Mouse (Mus musculus) liver, embryonic 16.5 days (tissue): ENCODE measurements at regions not wholly inside any gene's neighbourhood (a gene's known extent, or its start where the extent isn't known, plus 50 kb on each side); places are given as distances from the start of the nearest gene placed in this dataset.

Experiments used
- ATAC-seq: fragments of 200-750 bp; cut with Nextera tagmentation; 2 replicates; pipeline ENCODE4 v1.8.0; 2017; ENCODE audit warnings: low read depth, mild to moderate bottlenecking, moderate number of reproducible peaks, moderate library complexity
- H3K27ac ChIP-seq: fragments of 300-500 bp; sonication (generic); 2 replicates; pipeline ENCODE4 v1.5.1; 2014; ENCODE audit warnings: mild to moderate bottlenecking, low read length
- H3K27me3 ChIP-seq: fragments of 300-500 bp; sonication (generic); 2 replicates; pipeline ENCODE4 v1.6.1; 2014; ENCODE audit warnings: low read depth, low read length, mixed read lengths; ENCODE audit not compliant: control insufficient read depth, insufficient read depth
- H3K36me3 ChIP-seq: fragments of 300-500 bp; sonication (generic); 2 replicates; pipeline ENCODE4 v1.6.1; 2014; ENCODE audit warnings: mild to moderate bottlenecking; ENCODE audit not compliant: control insufficient read depth, insufficient read depth
- H3K4me1 ChIP-seq: fragments of 300-500 bp; sonication (generic); 2 replicates; pipeline ENCODE4 v1.6.1; 2014; ENCODE audit warnings: low read depth, low read length, mixed read lengths; ENCODE audit not compliant: control insufficient read depth
- H3K4me2 ChIP-seq: fragments of 300-500 bp; sonication (generic); 2 replicates; pipeline ENCODE4 v1.6.1; 2014; ENCODE audit warnings: low read depth, low read length, mixed read lengths
- H3K4me3 ChIP-seq: fragments of 300-500 bp; sonication (generic); 2 replicates; pipeline ENCODE4 v1.5.1; 2014; ENCODE audit warnings: low read depth, mild to moderate bottlenecking, low read length
- H3K9ac ChIP-seq: fragments of 300-500 bp; sonication (generic); 2 replicates; pipeline ENCODE4 v1.6.1; 2014; ENCODE audit warnings: low read depth, low read length
- H3K9me3 ChIP-seq: fragments of 300-500 bp; sonication (generic); replicated peaks from 2 replicates; pipeline ENCODE4 v1.6.1; 2016; ENCODE audit warnings: low read length; ENCODE audit not compliant: control insufficient read depth
- WGBS: fragments of 180-500 bp; shearing (Covaris S2); extraction: QIAGEN DNeasy Blood & Tissue Kit; methylation state at CpG from one replicate; pipeline ENCODE4 v1.1.7; 2014; ENCODE audit not compliant: insufficient replicate concordance; 5-methylcytosine and 5-hydroxymethylcytosine counted together

DNA sequence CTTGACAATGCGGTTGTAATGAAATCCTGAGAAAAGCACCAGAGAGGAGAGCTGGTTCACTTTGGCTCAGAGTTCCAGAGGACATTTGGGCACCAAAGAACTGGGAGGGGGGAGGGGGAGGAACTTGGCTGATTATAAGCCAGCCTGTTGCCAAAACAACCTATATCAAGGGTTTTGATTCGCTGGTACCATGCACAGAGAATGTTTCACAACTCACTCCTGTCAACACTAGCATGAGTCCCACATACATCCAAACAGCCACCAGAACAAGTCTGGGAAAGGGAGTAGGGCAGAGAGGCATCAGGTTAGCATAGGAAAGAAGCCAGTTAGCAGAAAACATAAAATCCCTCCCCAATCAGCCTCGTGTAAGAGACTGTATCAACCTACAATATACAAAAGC, 479.3 kb upstream of the Hs6st1 start:
- Histone ChIP-seq H3K27ac (no peak overlapping the region), H3K27me3 (no peaks in the 10 kb centered on the region), H3K9ac (no peak overlapping the region), H3K4me1 (no peaks in the 10 kb centered on the region), H3K9me3 (no peaks in the 10 kb centered on the region), H3K4me2 (no peak overlapping the region), H3K4me3 (no peak overlapping the region), H3K36me3 (no peaks in the 10 kb centered on the region)
- ATAC-seq, result 0 out of 2 replicates have a peak, but pooled peaks have one; percentile 13
- 55% methylated on average over 3 of the region's 3 CpGs for WGBS

GRCm38 (mm10) chr1:35600847-35601246, 467.4 kb upstream of the Hs6st1 start:
- H3K36me3 ChIP-seq, result no peaks in the 10 kb centered on the region
- no peaks in the 10 kb centered on the region for H3K4me1 ChIP-seq
- H3K9ac ChIP-seq, result no peak overlapping the region
- 65% methylated on average over 3 of the region's 3 CpGs for WGBS
- H3K4me2 ChIP-seq, result no peak overlapping the region
- no peaks in the 10 kb centered on the region for H3K9me3 ChIP-seq
- H3K27ac ChIP-seq, result no peak overlapping the region
- no peak for ATAC-seq
- no peak overlapping the region for H3K4me3 ChIP-seq
- no peaks in the 10 kb centered on the region for H3K27me3 ChIP-seq

DNA sequence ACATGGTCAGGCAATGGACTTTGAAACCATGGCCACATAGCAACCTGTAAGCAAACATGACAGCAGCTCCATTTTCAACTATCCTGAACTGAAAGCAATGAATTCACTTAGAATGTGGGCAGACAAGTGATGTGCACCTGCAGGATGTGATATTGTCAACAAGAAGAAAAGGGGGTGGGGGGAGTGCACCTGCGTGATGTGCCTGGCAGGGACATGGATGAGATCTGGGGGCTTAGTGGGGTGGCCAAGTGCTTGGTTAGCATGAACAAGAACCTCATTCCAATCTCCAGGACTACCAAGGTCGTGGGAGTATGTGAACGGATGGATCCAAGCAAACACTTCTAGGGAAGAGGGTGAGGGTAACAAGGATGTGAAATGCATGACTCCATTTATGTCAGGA, 453.1 kb upstream of the Hs6st1 start:
- Histone ChIP-seq H3K27me3 (no peaks in the 10 kb centered on the region), H3K4me1 (no peaks in the 10 kb centered on the region), H3K4me3 (no peak overlapping the region)

GRCm38 (mm10) chr1:35619476-35619875, 448.7 kb upstream of the Hs6st1 start:
- WGBS, result 37% methylated on average over 4 of the region's 4 CpGs
- Histone ChIP-seq H3K9me3 (no peaks in the 10 kb centered on the region), H3K4me3 (no peak overlapping the region), H3K36me3 (no peaks in the 10 kb centered on the region), H3K4me1 (no peaks in the 10 kb centered on the region), H3K4me2 (no peak overlapping the region), H3K9ac (no peak overlapping the region), H3K27me3 (no peaks in the 10 kb centered on the region), H3K27ac (no peak overlapping the region)
- no peak for ATAC-seq

More for the DNA sequence above, 453.1 kb upstream of the Hs6st1 start:
- Histone ChIP-seq H3K27ac (no peak overlapping the region), H3K4me2 (no peak overlapping the region), H3K9ac (no peak overlapping the region), H3K9me3 (no peaks in the 10 kb centered on the region), H3K36me3 (no peaks in the 10 kb centered on the region)
- 43% methylated on average over 3 of the region's 3 CpGs for WGBS
- no peak for ATAC-seq

GRCm38 (mm10) chr1:35642595-35642994, 425.6 kb upstream of the Hs6st1 start:
- Histone ChIP-seq H3K4me2 (no peak overlapping the region), H3K27me3 (no peaks in the 10 kb centered on the region), H3K4me1 (no peaks in the 10 kb centered on the region), H3K9ac (no peak overlapping the region), H3K27ac (no peak overlapping the region), H3K4me3 (no peak overlapping the region), H3K36me3 (no peaks in the 10 kb centered on the region), H3K9me3 (no peaks in the 10 kb centered on the region)
- 23% methylated on average over 7 of the region's 7 CpGs for WGBS
- no peak for ATAC-seq

- Histone ChIP-seq H3K36me3 (no peaks in the 10 kb centered on the region), H3K4me2 (no peak overlapping the region), H3K9me3 (no peaks in the 10 kb centered on the region), H3K27ac (no peak overlapping the region), H3K4me3 (no peak overlapping the region), H3K4me1 (no peaks in the 10 kb centered on the region), H3K27me3 (no peaks in the 10 kb centered on the region), H3K9ac (no peak overlapping the region)
- 53% methylated on average over 13 of the region's 13 CpGs for WGBS
- ATAC-seq, result no peak
Observed at GRCm38 (mm10) chr1:35653119-35653956, 414.9 kb upstream of the Hs6st1 start.

- H3K27me3 ChIP-seq, result no peaks in the 10 kb centered on the region
- H3K9me3 ChIP-seq, result no peaks in the 10 kb centered on the region
- no peaks in the 10 kb centered on the region for H3K36me3 ChIP-seq
- no peak overlapping the region for H3K4me2 ChIP-seq
- no peak overlapping the region for H3K9ac ChIP-seq
- H3K4me3 ChIP-seq, result no peak overlapping the region
- no peaks in the 10 kb centered on the region for H3K4me1 ChIP-seq
- H3K27ac ChIP-seq, result no peak overlapping the region
- ATAC-seq, result no peak
- 60% methylated on average over 4 of the region's 4 CpGs for WGBS
Observed at GRCm38 (mm10) chr1:35663006-35663405, 405.2 kb upstream of the Hs6st1 start.

- WGBS, result 63% methylated on average over 4 of the region's 4 CpGs
Observed at GRCm38 (mm10) chr1:35673524-35673923, 394.7 kb upstream of the Hs6st1 start.

DNA sequence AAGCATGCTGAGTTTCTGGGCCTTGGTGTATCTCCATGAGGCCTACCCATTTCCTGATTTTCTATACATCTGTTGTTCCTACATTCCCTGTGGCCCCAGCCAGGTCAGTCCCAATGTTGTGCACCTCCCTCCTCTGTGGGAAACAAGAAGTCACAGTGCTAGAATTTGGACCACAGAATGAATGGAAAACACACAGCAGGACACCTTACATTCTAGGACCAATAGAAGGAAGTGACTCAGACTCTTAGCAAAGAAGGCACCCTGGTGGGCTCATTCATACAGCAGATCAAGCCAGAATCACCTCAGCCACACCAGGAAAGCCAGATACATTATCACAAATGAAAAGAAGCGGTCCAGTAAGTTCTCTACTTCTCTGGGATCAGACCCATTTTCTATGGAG, 394.2 kb upstream of the Hs6st1 start:
- no peak for ATAC-seq
- no peak overlapping the region for H3K4me2 ChIP-seq
- no peaks in the 10 kb centered on the region for H3K36me3 ChIP-seq
- no peak overlapping the region for H3K9ac ChIP-seq
- no peak overlapping the region for H3K4me3 ChIP-seq
- no peaks in the 10 kb centered on the region for H3K27me3 ChIP-seq
- 75% methylated on average over 1 of the region's 1 CpGs for WGBS
- no peak overlapping the region for H3K27ac ChIP-seq
- H3K4me1 ChIP-seq, result no peaks in the 10 kb centered on the region
- no peaks in the 10 kb centered on the region for H3K9me3 ChIP-seq

More at GRCm38 (mm10) chr1:35673524-35673923, 394.7 kb upstream of the Hs6st1 start:
- Histone ChIP-seq H3K36me3 (no peaks in the 10 kb centered on the region), H3K27ac (no peak overlapping the region), H3K4me3 (no peak overlapping the region), H3K9ac (no peak overlapping the region), H3K4me2 (no peak overlapping the region), H3K9me3 (no peaks in the 10 kb centered on the region), H3K4me1 (no peaks in the 10 kb centered on the region), H3K27me3 (no peaks in the 10 kb centered on the region)
- no peak for ATAC-seq
